Mouse (Mus musculus) right cerebral cortex, postnatal 10 days (tissue): ENCODE results near the gene Tcp1.

Experiments used
- DNase-seq, 2 experiments: peaks; one replicate each; pipeline ENCODE4 v3.0.0; 2021; ENCODE audit warnings: low spot score in 2 of 2

Tcp1 gene

DNA sequence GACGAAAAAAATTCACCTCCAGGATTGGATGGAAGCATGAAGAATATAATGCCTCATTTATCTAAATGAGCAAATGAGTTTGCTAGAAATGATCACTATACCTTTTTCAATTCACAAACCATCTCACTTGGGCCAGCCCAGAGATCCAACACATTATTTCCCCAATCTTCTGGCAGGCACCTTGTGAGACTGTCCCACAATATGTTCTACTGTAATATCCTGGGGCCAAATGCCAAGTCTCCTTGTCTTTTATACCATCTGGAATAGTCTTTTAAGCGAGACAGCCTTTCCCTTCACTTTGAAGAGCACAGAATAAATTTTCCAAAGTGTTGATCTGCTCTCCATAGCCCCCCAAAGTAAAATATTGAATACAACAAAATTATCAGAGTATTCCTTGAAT, 58.4 kb downstream of the Tcp1 start:
- DNase-seq, result no peak
